Mouse (Mus musculus) G1E-ER4 (cell line): Measurements from ENCODE around the gene Cdh13. TPM values are rescaled to one million over a fixed set of nuclear protein-coding genes. Genes with fewer than 3 reads are reported as not detected.

Source experiments
- GATA1 ChIP-seq: IDR thresholded peaks from one replicate; pipeline ENCODE4 v1.8.0; 2012; ENCODE audit warnings: low read length, inconsistent platforms
- polyA plus RNA-seq: library from polyadenylated mRNA; stranded (reverse); fragments of >175 nt; gene quantifications from 2 replicates; pipeline ENCODE4 v1.2.3, GENCODE M21; 2012

Cdh13 gene
- polyA plus RNA-seq, 1 experiment, result not detected

GRCm38 (mm10) chr8:118995641-118996188 is 712.2 kb downstream of the Cdh13 start:
- TF ChIP-seq GATA1, result no peak

GRCm38 (mm10) chr8:119000595-119000994 is 717.1 kb downstream of the Cdh13 start:
- no peak for TF ChIP-seq GATA1

- TF ChIP-seq GATA1, result no peak
Observed at GRCm38 (mm10) chr8:119004821-119005220, 721.3 kb downstream of the Cdh13 start.

- no peak for TF ChIP-seq GATA1
Observed at GRCm38 (mm10) chr8:119018675-119019074, 735.1 kb downstream of the Cdh13 start.

- TF ChIP-seq GATA1, result no peak
Observed at GRCm38 (mm10) chr8:119020781-119021180, 737.2 kb downstream of the Cdh13 start.

GRCm38 (mm10) chr8:119021478-119021877 is 737.9 kb downstream of the Cdh13 start:
- no peak for TF ChIP-seq GATA1

GRCm38 (mm10) chr8:119022301-119022870 is 738.9 kb downstream of the Cdh13 start:
- TF ChIP-seq GATA1, result no peak

- TF ChIP-seq GATA1, result no peak
Observed at GRCm38 (mm10) chr8:119033398-119033797, 749.9 kb downstream of the Cdh13 start.

- TF ChIP-seq GATA1, result no peak
Observed at GRCm38 (mm10) chr8:119034037-119034436, 750.5 kb downstream of the Cdh13 start.

GRCm38 (mm10) chr8:119035126-119035525 is 751.6 kb downstream of the Cdh13 start:
- no peak for TF ChIP-seq GATA1

GRCm38 (mm10) chr8:119037571-119037970 is 754.0 kb downstream of the Cdh13 start:
- no peak for TF ChIP-seq GATA1

- TF ChIP-seq GATA1, result no peak
Observed at GRCm38 (mm10) chr8:119039358-119039757, 755.8 kb downstream of the Cdh13 start.

GRCm38 (mm10) chr8:119057876-119058275 is 774.3 kb downstream of the Cdh13 start:
- TF ChIP-seq GATA1, result no peak

GRCm38 (mm10) chr8:119061671-119062070 is 778.1 kb downstream of the Cdh13 start:
- no peak for TF ChIP-seq GATA1

GRCm38 (mm10) chr8:119064523-119064922 is 781.0 kb downstream of the Cdh13 start:
- no peak for TF ChIP-seq GATA1

- TF ChIP-seq GATA1, result no peak
Observed at GRCm38 (mm10) chr8:119072291-119072690, 788.8 kb downstream of the Cdh13 start.

- no peak for TF ChIP-seq GATA1
Observed at GRCm38 (mm10) chr8:119085022-119085421, 801.5 kb downstream of the Cdh13 start.
